Mouse (Mus musculus) ZHBTc4 (cell line): ENCODE results near the gene Enpp5.

ENCODE experiments used
- DNase-seq: peaks from one replicate; pipeline ENCODE4 v3.0.0-alpha.2; 2011; ENCODE audit warnings: low read depth, low spot score

The Enpp5 gene

DNA sequence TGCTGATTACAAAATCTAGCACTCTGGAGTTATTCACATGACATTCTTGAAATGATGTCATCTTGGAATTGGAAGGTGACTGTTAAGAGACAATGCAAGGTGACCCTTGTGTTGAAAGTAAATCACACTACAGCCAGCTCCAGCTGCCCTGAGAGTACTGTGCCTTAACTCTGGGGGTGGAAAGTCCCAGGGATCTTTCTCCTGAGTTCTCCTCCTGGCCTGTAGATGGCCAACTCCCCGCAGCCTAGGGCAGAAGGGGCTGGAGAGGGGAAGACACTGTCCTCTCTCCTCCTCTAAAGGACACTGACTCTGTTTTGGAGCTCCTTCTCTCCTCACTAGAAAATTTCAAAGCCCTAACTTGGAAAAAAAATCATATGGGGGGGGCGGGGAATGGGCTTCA is 12.9 kb downstream of the Enpp5 start:
- DNase-seq = peak; percentile 10

DNA sequence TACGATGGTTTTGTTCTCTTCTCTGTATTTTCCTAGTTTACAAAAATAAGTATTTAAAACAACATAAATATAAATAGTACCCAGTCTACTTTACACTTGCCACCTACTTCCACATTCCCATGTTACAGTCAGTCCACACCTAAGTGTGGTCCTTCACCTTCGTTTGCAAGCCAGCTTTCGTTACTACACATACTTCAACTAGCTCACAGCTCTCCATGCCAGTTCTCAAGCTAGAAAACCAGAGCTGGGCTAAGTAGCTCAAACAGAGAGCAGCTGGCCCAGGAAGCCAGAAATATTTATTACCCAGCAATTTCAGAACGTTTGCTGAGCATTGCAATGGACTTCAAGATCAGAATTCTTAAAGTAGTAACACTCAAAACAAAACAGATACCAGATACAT is 21.9 kb downstream of the Enpp5 start:
- DNase-seq = no peak

DNA sequence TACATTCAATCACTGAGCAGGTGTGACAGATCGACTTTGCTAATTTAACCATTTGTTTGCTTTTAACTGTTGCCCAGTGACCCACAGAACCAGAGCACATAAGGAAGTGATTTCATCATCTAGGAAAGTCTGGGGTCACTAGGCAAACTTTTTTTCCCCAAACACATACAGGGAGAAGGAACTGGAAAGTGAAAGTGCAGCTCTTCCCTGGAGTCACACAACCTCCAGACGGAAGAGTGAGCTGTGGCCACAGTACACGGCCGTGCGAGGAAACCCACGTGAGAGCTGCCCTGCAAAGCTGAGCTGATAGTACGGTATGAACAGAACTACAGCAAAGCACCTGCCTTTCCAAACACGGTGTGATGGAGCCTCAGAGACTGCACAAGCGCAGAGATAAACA is 22.3 kb downstream of the Enpp5 start:
- no peak for DNase-seq

DNA sequence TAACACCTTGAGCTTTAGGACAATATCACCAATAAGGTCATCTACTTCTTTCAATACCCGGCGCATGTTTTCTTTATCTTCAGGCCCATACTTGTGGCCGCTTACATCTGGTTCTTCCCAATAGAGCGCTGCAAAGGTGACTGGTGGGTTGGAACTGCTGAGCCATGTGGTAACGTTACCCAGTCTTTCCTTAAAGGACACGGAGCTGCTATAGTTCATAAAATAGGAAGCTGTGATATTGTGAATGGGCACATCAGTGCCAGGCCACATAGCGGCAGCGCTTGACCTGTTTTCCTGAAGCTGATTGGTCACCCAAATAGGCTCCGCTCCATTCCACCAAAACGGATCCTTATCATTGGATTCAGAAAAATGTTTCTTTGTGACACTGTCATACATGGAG is 23.3 kb downstream of the Enpp5 start:
- no peak for DNase-seq

DNA sequence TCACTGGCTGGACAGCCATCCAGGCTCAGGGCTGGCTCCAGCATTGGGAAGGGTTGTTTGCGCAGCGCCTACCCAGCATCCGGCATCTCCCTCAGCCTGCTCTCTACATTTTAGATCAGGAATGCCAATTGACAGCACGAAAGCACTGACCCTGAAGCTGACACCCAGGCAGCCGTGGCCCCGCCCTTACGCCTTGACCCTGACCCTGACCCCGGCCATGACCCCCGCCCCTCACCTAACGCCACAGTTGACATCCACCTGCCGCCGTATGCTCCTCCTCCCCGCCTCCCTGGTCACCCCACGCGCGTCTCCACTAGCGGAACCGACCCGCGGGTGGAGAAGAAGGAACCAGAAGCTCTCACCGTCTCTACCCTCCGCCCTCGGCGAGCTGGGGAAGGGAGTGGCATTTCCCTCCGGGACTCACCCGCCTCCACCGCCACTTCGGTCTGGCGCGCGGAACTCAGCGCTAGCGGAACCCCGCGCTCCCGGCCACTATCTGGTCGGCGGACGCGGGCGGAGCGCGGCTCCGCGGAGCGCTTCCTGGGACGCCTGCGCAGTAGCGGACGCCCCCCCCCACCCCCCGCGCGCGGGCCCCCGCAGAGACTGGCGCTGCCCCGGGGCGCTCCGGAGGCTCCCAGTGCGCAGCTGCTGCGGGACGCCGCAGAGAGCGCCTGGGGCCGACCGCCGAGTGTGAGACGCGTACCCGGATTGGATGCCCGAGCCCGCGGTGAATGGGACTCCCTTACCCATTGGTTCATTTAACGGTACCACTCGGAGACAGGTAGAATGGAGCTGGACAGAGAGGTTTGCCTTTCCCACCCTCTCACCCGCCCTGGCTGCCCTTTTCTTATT is 26.9 kb downstream of the Enpp5 start, which contains the start of gene Enpp4:
Enpp4 (minus strand) TSS at position 523 of the 852 bp plus-strand sequence.
- peak; percentile 96 for DNase-seq

DNA sequence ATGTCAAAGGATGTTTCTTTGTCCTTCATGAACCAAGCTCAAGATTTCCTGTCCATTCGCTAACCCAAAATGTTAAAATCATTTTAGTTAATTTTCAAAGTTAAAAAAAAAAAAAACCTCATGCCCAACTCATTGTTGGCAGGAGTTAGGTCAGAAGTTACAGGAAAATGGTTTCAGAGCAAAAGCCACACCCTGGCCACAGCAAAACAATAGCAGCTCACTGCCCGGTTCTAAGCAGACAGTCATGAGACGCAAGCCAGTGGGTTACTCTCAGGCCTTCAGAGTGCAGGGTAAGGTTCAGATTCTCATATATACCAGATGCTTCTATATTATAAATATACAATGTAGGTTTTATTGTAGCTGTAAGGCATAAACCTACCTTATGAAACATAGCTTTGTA is 29.7 kb downstream of the Enpp5 start:
- no peak for DNase-seq

DNA sequence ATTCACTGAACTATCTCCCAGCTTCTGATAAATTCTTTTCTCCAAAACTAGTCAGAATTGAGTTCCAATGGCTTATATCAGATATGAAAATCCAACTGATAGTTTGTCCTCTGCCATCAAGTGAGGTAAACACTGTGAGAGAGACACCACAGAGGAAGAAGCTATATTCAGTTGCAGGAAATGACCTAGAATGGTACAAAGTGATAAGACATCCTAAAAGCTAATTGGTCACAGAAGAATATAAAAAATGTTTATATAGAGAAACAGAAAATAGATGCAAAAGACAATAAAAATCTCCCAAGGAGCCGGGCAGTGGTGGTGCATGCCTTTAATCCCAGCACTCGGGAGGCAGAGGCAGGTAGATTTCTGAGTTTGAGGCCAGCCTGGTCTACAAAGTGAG is 38.0 kb downstream of the Enpp5 start:
- DNase-seq = no peak

DNA sequence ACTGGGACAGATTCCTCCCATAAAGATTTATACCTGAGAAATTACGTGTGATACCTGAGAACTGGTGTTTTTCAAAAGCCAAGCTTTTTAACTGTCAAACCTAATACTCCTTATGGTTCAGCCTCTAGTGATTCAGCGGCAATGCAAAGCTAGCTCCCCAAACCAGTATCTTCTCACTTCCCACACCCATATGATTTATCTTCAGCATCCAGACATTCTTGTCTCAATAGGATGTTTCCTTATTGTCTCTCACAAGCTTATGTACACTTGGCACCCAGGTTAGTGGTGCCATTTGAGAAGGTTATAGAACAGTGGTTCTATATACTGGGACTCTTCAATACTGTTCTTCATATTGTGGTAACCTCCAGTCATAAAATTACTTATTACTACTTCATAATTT is 39.1 kb downstream of the Enpp5 start:
- no peak for DNase-seq

DNA sequence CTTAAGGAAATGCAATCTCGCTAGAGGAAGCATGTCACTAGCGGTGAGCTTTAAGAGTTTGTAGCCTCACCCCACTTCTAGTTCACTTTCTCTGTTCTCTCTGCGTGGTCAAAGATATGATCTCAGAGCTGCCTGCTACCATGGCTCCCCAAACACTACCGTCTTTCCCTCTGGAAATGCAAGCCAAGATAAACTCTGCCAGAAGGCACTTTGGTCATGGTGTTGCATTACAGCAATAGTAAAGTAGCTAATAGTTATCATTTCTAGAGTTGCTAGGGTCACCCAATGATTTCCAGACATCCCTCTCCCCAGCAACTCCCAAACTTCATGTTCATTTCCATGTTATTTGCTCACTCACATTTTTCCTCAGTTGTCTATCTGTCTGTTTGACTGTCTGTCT is 39.6 kb downstream of the Enpp5 start:
- DNase-seq = no peak

DNA sequence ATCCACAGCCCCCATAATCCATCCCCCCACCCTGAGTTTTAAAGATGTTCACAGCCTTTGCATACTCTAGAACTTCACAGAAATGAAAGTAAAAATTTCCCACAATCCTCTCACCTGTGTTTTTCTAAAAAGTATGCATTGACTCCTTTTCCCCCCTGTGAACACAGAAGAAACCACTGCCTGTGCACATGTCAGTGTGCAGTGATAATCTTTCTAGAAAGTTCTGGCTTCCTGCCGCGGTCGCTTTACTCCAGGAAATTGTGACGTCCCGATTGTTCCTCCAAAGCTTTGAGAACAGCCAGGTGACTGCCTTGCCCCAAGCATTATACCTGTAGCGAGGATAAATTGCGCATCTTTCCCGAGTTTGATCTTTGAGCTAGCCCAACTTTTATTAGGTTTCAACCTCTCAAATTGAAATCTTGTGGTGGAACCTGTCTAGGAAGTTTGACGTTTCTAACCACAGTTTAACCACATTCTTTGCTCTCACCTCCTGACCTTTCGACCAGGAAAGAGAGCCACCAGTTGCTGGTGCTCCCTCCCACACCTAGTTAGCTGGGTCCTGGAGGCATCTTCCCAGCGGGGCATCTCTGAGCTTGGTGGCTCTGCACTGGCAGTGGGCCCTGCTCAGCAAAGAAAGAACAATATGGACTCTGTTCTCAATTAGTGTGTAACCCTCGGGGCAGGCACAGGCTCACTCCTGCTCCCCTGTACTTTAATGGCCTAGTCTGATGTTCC is 42.9 kb downstream of the Enpp5 start:
- no peak for DNase-seq

DNA sequence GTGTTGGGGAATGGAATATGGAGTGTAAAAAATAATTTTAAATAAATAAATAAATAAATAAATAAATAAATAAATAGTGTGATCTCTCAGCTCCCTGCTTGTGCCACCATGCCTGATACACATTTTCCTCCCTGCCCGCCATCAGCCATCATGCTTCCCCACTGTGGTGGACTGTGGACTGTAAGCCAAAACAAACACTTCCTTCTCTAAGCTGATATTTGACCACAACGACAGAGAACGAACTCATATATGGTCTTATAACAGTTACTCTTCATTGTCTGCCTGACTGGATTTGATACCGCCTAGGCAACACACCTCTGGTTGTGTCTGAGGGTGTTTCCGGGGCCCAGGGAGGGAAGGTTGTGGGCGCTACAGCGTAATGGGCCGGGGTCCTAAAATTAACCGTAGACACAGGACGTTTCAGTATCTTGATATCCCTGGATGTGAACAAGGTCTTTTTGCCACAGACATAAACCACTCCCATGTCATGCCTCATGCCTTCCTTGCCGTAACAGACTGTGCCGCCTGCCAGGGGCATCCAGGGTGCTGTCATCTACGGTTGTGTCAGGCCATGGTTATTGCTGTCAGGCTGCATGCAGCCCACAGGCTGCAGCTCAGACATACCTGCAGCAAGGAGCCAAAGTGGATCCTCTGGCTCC is 50.6 kb downstream of the Enpp5 start:
- DNase-seq = no peak

DNA sequence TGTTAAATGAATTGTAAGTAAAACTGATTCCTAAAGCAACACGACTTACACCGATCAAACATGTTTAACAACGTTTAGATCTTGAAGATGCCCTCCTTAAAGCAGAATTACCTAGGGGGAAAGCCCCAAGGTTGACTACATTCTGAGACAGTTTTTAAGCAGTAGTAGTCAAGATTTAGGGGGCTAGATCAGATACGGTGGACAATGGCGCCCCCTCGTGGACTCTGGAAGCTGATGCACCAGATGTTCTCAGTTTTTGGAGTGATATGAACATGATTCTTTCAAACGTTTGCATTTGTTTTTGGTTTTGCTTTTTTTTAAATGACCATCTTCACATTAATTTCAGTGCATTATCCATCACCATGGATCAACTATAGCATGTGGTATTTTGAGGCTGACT is 51.8 kb downstream of the Enpp5 start:
- DNase-seq = peak; percentile 72

DNA sequence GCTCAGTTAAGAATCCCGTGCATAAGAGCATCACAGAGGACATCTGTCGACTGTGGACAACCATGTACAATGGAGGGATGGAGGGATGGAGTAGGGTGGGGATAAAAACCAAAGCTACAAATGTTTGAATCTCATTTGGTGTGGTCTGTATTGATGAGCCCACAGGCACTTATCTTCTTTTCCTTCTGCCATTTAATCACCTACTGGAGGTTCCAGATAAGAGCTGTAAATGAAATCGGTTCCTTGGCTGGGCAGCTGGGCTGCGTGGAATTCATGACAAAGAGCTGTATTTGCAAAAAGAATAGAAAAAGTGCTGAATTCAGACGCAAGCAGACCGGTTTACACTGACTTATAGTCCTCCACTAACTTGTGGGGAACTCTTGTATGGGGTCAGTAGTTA is 55.5 kb downstream of the Enpp5 start:
- DNase-seq = no peak

DNA sequence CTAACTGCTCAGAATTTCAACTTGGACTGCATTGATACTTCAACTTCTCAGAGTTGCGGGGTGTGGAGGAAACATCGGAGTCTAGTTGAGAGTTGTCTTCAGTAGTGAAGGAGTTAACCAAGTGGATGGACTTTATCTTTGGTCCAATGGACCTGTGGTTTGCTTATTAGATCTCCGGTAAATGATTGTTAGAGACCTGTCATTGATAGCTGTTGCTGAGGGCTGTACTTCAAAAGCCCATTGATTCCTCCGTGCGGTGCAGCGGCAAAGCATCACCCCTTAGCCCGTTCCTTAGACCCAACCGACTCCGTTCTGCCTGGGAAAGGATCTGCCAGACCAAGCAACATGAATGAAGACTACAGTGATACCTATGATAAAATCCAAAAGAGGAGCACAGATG is 55.9 kb downstream of the Enpp5 start:
- DNase-seq = no peak

DNA sequence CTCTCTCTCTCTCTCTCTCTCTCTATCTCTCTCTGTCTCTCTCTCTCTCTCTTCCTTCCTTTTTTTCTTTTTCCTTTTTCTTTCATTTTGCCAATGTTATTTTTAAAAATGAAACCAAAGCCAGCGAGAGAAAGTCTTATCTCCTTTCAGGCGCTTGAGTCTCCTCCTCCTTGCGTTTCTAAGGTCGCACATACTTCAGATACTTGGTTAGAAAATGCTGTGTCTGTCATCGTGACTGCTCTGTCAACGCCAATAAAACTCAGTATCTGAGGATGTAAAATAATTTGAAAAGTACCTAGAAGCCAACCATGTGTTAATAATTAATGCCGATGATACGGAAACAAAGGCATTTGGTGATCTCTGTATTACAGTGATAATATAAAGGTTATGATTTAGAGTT is 57.4 kb downstream of the Enpp5 start:
- no peak for DNase-seq
